Mouse (Mus musculus) embryonic facial prominence, embryonic 15.5 days (tissue): ENCODE measurements around the gene Cdkl3. TPM values are rescaled to one million over a fixed set of nuclear protein-coding genes. Genes with fewer than 3 reads are reported as not detected.

ENCODE experiments used
- ATAC-seq: fragments of 200-750 bp; cut with Nextera tagmentation; 2 replicates; pipeline ENCODE4 v1.8.0; 2017; ENCODE audit warnings: low read depth, moderate TSS enrichment; ENCODE audit not compliant: insufficient number of reproducible peaks, low FRiP score, low TSS enrichment
- H3K27ac ChIP-seq: fragments of 300-500 bp; sonication (generic); replicated peaks from 2 replicates; pipeline ENCODE4 v1.5.1; 2015; ENCODE audit warnings: mild to moderate bottlenecking, inconsistent platforms
- H3K27me3 ChIP-seq: fragments of 300-500 bp; sonication (generic); 2 replicates; pipeline ENCODE4 v1.6.1; 2015; ENCODE audit warnings: inconsistent platforms
- H3K36me3 ChIP-seq: fragments of 300-500 bp; sonication (generic); 2 replicates; pipeline ENCODE4 v1.6.1; 2015; ENCODE audit warnings: mild to moderate bottlenecking, inconsistent platforms
- H3K4me1 ChIP-seq: fragments of 300-500 bp; sonication (generic); 2 replicates; pipeline ENCODE4 v1.6.1; 2015; ENCODE audit warnings: inconsistent platforms
- H3K4me2 ChIP-seq: fragments of 300-500 bp; sonication (generic); replicated peaks from 2 replicates; pipeline ENCODE4 v1.6.1; 2015; ENCODE audit warnings: mild to moderate bottlenecking, inconsistent platforms
- H3K4me3 ChIP-seq: fragments of 300-500 bp; sonication (generic); replicated peaks from 2 replicates; pipeline ENCODE4 v1.5.1; 2015; ENCODE audit warnings: mild to moderate bottlenecking, inconsistent platforms
- H3K9ac ChIP-seq: fragments of 300-500 bp; sonication (generic); 2 replicates; pipeline ENCODE4 v1.6.1; 2015; ENCODE audit warnings: inconsistent platforms
- H3K9me3 ChIP-seq: fragments of 300-500 bp; sonication (generic); replicated peaks from 2 replicates; pipeline ENCODE4 v1.6.1; 2016; ENCODE audit warnings: inconsistent platforms
- WGBS: fragments of 180-500 bp; shearing (Covaris S2); methylation state at CpG from one replicate; pipeline ENCODE4 v1.1.7; 2015; 5-methylcytosine and 5-hydroxymethylcytosine counted together
- polyA plus RNA-seq: library from polyadenylated mRNA; unstranded; fragments of >200 nt; fragmentation: Nextera tagmentation; extraction: Ambion mirVana; gene quantifications from 2 replicates; pipeline ENCODE4 v1.2.1, GENCODE M21; 2015

Cdkl3 gene
- polyA plus RNA-seq, 1 experiment from 2014 or later: 11.9 TPM

DNA sequence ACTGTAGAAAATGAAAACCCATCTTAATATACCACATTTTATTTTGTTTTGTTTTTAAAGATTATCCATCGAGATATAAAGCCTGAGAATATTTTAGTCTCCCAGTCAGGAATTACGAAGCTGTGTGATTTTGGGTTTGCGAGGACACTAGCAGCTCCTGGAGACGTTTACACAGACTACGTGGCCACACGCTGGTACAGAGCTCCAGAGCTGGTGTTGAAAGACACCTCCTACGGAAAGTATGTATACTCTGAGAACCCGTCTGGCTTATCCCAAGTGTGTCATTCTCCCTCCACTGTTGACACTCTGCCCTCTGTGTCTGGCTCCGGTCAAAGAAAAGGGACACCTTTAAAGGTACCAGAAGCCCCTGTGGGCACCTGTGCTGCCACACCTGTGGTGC, 14.2 kb downstream of the Cdkl3 start:
- Histone ChIP-seq H3K4me3 (no peak overlapping the region), H3K4me1 (no peaks in the 10 kb centered on the region), H3K4me2 (no peak overlapping the region), H3K9ac (no peak overlapping the region), H3K36me3 (0 out of 2 replicates have a peak, but pooled peaks cover 3% of the 10 kb centered on the region), H3K27ac (no peak overlapping the region), H3K27me3 (no peaks in the 10 kb centered on the region), H3K9me3 (no peaks in the 10 kb centered on the region)
- 76% methylated on average over 9 of the region's 9 CpGs for WGBS
- ATAC-seq: no peak

DNA sequence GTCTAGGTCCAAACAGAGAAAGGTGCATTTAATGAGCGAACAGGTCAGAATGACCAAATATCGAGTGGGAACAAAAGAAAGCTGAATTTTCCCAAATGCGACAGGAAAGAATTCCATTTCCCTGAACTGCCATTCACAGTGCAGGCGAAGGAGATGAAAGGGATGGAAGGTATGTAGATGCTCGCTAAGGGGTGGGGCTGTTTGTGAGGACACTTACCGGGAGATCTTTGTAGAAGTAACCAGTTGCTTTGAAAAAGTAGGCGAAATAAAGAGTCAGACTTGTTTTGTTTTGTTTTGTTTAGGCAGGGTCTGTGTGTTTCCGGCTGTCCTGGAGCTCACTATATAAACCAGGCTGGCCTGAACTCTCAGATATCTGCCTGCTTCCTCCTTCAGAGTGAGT, 28.3 kb downstream of the Cdkl3 start:
- WGBS: 67% methylated on average over 8 of the region's 8 CpGs

DNA sequence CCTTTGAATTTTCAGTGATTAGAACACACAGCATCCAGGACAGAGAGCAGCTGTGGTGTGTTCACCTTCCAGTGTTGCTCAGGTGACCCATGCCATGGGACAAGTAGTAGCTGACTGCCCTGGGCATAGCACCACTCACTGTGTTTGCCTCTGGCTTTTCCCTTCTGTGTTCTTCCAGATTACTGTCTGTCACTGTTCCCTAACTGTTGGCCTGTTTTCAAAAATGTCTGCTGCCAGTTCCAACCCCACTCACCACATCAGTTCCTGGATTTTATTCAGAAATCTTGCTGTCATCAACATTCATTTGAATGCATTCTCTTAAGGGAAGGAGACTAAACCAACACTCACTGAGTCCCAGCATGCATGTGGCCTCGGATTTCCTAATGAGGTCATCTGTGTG, 29.9 kb downstream of the Cdkl3 start:
- no peak overlapping the region for H3K27ac ChIP-seq
- no peaks in the 10 kb centered on the region for H3K9me3 ChIP-seq
- H3K27me3 ChIP-seq: no peaks in the 10 kb centered on the region
- H3K9ac ChIP-seq: no peak overlapping the region
- WGBS: 75% methylated on average over 1 of the region's 1 CpGs
- ATAC-seq: no peak
- H3K36me3 ChIP-seq: no peaks in the 10 kb centered on the region
- H3K4me1 ChIP-seq: no peaks in the 10 kb centered on the region
- H3K4me3 ChIP-seq: no peak overlapping the region
- no peak overlapping the region for H3K4me2 ChIP-seq

More for the DNA sequence above, 28.3 kb downstream of the Cdkl3 start:
- no peaks in the 10 kb centered on the region for H3K36me3 ChIP-seq
- no peak overlapping the region for H3K4me2 ChIP-seq
- H3K27me3 ChIP-seq: no peaks in the 10 kb centered on the region
- no peak overlapping the region for H3K27ac ChIP-seq
- H3K4me3 ChIP-seq: no peak overlapping the region
- H3K9ac ChIP-seq: no peak overlapping the region
- no peaks in the 10 kb centered on the region for H3K4me1 ChIP-seq
- no peak for ATAC-seq
- H3K9me3 ChIP-seq: no peaks in the 10 kb centered on the region

DNA sequence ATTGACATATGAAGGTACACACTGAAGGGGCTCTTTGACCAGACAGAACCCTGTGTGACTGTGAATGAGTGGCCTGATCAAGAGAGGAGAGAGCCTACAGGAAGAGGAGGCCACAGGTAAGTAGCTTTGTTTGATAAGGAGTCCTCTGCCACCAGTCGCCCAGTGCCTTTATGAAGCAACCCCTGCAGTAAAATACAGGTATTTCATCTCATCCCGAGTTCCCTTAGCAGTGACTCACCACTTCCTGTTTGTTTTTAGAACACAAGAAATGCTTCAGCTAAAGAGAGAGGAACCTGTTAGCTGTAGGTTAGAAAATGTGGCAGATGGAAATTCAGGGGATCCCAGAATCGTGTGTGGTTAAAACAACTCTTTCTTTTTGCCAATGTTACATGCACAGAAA, 31.9 kb downstream of the Cdkl3 start:
- H3K27ac ChIP-seq: no peak overlapping the region
- no peak overlapping the region for H3K4me2 ChIP-seq
- no peaks in the 10 kb centered on the region for H3K27me3 ChIP-seq
- H3K9me3 ChIP-seq: no peaks in the 10 kb centered on the region
- WGBS: 71% methylated on average over 3 of the region's 3 CpGs
- H3K4me1 ChIP-seq: no peaks in the 10 kb centered on the region
- no peak overlapping the region for H3K4me3 ChIP-seq
- H3K36me3 ChIP-seq: no peaks in the 10 kb centered on the region
- H3K9ac ChIP-seq: no peak overlapping the region
- ATAC-seq: no peak

DNA sequence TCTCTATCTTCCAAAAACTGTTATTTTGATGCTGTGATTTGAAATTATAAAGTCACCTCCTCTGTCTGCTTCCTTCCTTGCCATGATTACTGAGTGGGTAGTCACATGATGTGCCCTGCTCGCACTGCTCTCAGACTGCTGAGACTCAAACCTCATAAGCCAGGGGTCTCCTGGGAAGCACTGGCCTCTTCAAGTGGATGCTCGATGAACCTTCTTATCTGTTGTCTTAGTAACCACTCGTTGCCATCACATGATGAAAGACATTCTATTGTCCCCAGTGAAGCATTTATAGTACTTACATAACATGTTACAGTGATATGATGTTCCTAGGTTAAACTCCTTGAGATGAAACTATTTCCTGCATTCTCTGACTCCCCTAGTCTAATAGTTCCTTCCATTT, 33.6 kb downstream of the Cdkl3 start:
- H3K27ac ChIP-seq: no peak overlapping the region
- H3K9me3 ChIP-seq: no peaks in the 10 kb centered on the region
- H3K9ac ChIP-seq: no peak overlapping the region
- no peak overlapping the region for H3K4me3 ChIP-seq
- 73% methylated on average over 3 of the region's 3 CpGs for WGBS
- H3K4me2 ChIP-seq: no peak overlapping the region
- no peaks in the 10 kb centered on the region for H3K27me3 ChIP-seq
- no peaks in the 10 kb centered on the region for H3K36me3 ChIP-seq
- no peaks in the 10 kb centered on the region for H3K4me1 ChIP-seq
- ATAC-seq: no peak

DNA sequence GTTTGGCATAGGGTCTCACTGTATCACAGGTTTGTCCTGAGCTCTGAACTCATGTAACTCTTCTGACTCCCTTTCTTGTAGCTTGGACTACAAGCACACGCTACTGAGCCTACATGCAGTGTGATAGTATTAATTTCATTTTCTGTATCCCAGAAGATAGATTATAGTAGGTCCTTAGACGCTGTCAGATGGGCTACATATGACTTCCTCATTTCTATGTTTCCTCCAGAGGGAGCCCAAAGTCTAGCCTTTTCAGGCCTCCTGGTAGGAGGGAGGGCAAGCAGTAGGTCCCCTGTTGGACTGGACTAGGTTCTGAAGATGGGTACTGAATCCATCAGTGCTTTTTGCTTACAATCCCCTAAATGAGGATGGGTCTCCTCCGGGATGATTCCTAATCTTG, 39.2 kb downstream of the Cdkl3 start:
- H3K4me2 ChIP-seq: no peak overlapping the region
- no peaks in the 10 kb centered on the region for H3K36me3 ChIP-seq
- no peaks in the 10 kb centered on the region for H3K4me1 ChIP-seq
- no peak for ATAC-seq
- 80% methylated on average over 3 of the region's 3 CpGs for WGBS
- no peak overlapping the region for H3K27ac ChIP-seq
- no peak overlapping the region for H3K4me3 ChIP-seq
- no peak overlapping the region for H3K9ac ChIP-seq
- H3K9me3 ChIP-seq: no peaks in the 10 kb centered on the region
- no peaks in the 10 kb centered on the region for H3K27me3 ChIP-seq

DNA sequence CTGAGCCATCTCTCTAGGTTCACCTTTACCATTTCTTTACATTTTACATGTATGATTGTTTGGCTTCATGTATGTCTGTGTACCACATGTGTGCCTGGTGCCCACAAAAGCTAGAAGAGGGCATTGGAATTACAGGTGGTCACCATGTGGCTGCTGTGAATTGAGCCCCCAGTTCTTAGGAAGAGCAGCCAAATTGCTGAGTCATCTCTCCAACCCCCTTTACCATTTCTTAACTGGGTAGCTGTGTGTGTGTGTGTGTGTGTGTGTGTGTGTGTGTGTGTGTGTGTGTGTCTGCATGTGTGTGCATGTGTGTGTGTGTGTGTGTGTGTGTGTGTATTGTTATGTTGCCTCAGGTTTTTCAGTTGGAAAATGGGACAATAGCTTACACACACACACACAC, 40.1 kb downstream of the Cdkl3 start:
- Histone ChIP-seq H3K4me1 (no peaks in the 10 kb centered on the region), H3K9me3 (no peaks in the 10 kb centered on the region), H3K9ac (no peak overlapping the region), H3K36me3 (no peaks in the 10 kb centered on the region), H3K27ac (no peak overlapping the region), H3K4me2 (no peak overlapping the region), H3K27me3 (no peaks in the 10 kb centered on the region), H3K4me3 (no peak overlapping the region)
- no peak for ATAC-seq

DNA sequence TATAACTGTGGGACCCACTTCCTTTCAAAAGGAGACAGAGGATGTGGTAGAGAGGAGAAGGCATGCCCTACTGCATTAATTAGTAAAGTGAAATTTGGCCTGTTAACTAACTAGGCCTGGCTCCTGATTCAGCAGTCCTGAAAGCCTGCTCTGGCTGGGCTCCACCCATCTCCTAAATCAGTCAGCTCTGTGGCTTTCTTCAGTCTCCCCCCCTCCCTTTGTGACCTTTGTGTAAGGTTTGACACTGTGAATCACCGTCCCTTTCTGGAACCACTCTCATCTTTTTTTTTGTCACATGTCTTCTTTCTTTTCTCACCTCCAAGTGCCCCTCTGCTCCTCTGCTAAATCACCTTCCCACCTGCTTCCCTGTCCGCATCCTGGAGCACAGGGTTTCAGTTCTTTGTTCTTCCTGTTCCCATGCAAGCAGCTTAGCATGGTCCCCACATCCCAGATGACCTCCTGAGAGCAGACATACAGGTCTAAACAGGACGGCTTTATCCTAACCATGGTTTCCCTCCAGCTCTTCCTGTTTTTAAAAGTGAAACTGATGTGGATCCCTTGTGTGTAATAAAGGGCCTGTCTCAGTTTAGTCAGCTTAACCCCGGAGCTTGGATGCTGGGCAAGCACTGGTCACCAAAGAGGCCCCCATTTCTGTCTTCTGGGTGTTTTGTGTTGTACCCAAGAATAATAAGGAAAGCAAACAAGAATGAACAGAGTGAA, 42.6 kb downstream of the Cdkl3 start:
- Histone ChIP-seq H3K4me3 (no peak overlapping the region), H3K9ac (no peak overlapping the region), H3K4me2 (no peak overlapping the region), H3K36me3 (no peaks in the 10 kb centered on the region), H3K27ac (no peak overlapping the region), H3K9me3 (no peaks in the 10 kb centered on the region), H3K4me1 (no peaks in the 10 kb centered on the region), H3K27me3 (no peaks in the 10 kb centered on the region)
- 54% methylated on average over 4 of the region's 4 CpGs for WGBS
- no peak for ATAC-seq

DNA sequence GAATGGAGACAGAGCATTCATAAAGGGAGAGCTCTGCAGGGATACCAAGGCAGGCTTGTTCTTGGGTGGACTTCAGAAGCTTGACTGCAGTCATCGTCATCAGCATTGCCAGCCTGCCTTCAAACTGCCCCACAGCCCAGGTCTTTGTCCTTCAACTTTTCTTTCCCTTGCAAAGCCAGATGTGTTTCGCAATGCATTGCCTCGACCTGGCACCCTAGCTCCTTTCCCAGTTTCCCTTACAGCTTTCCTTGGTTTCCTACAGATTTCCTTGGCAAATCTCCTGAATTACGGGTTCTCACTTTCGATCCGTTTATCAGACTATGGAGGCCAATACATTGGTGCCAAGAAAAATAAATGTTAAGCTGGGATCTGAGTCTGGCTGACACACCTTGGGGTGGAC, 49.4 kb downstream of the Cdkl3 start:
- Histone ChIP-seq H3K4me1 (no peaks in the 10 kb centered on the region), H3K4me2 (no peak overlapping the region), H3K36me3 (no peaks in the 10 kb centered on the region), H3K9me3 (no peaks in the 10 kb centered on the region), H3K9ac (no peak overlapping the region), H3K4me3 (no peak overlapping the region), H3K27ac (no peak overlapping the region), H3K27me3 (no peaks in the 10 kb centered on the region)
- WGBS: 76% methylated on average over 6 of the region's 6 CpGs
- no peak for ATAC-seq

DNA sequence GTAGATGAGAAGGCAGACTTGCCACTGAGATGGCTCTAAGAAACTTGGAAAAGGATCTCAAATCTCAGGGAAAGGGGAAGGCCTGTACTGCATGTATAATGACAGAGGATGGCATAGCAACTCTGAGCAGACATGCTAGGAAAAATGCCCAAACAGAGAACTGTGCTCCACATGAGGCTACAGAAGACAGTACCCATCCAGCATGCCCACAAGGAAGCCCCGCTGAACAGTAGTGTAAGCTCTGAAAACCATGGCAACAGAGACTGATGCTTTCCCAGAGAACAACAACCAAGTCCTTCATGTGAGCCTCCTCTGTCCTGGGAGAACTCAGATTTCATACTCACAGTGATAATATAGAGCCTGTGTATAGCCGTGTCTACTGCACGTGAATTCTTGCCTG, 50.7 kb downstream of the Cdkl3 start:
- ATAC-seq: no peak
- Histone ChIP-seq H3K4me3 (no peak overlapping the region), H3K9me3 (no peaks in the 10 kb centered on the region), H3K4me2 (no peak overlapping the region), H3K36me3 (no peaks in the 10 kb centered on the region), H3K27me3 (no peaks in the 10 kb centered on the region), H3K27ac (no peak overlapping the region), H3K9ac (no peak overlapping the region), H3K4me1 (no peaks in the 10 kb centered on the region)
- WGBS: 73% methylated on average over 3 of the region's 3 CpGs

DNA sequence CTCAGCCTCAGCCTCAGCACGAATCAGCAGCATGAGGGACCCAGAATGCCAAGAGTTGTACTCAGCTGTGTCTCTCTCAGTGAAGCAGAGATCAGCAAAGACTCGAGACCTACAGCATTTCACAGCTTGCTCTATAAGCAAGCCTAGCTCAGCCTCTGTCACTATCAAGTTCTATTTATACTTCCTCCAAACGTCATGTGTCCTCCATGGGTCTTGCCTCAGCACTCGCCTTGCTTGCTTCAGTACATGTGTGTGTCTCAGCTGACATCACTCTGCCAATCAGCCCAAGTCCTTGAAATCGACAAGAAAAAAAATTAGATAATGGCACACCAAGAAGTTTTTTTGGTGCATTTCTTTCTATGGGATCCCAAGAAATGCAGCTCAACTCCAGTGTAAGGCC, 52.2 kb downstream of the Cdkl3 start:
- WGBS: 81% methylated on average over 5 of the region's 5 CpGs

DNA sequence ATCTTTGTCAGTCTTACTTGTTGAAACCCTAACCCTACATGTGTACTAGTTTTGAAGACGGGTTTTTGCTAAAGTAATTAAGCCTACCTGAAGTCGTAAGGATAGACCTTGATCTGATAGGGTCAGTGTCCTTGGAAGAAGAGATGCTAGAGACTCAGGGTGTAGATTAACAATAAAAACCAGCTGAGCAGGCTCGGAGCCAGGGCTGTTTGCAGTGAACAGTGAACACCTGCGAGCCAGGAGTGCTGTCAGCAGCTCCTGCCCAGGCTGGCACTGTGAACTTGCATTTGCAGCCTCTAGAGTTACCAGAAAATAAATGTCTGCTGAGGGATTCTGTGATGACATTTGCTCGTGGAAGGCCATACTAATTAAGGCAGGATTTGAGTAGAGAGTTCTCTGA, 55.0 kb downstream of the Cdkl3 start:
- Histone ChIP-seq H3K27me3 (no peaks in the 10 kb centered on the region), H3K36me3 (no peaks in the 10 kb centered on the region), H3K9ac (no peak overlapping the region), H3K4me3 (no peak overlapping the region), H3K4me1 (no peaks in the 10 kb centered on the region), H3K27ac (no peak overlapping the region), H3K4me2 (no peak overlapping the region), H3K9me3 (no peaks in the 10 kb centered on the region)
- WGBS: 43% methylated on average over 5 of the region's 5 CpGs
- ATAC-seq: no peak

More for the DNA sequence above, 52.2 kb downstream of the Cdkl3 start:
- Histone ChIP-seq H3K4me1 (no peaks in the 10 kb centered on the region), H3K4me3 (no peak overlapping the region), H3K4me2 (no peak overlapping the region), H3K36me3 (no peaks in the 10 kb centered on the region), H3K27me3 (no peaks in the 10 kb centered on the region), H3K9ac (no peak overlapping the region), H3K27ac (no peak overlapping the region), H3K9me3 (no peaks in the 10 kb centered on the region)
- no peak for ATAC-seq
